Mouse (Mus musculus): Measurements from ENCODE around the gene Ccnjl. TPM values are rescaled to one million over a fixed set of nuclear protein-coding genes. Genes with fewer than 3 reads are reported as not detected.

Ccnjl gene
- polyA plus RNA-seq, 1 experiment, result 0.57 TPM

DNA sequence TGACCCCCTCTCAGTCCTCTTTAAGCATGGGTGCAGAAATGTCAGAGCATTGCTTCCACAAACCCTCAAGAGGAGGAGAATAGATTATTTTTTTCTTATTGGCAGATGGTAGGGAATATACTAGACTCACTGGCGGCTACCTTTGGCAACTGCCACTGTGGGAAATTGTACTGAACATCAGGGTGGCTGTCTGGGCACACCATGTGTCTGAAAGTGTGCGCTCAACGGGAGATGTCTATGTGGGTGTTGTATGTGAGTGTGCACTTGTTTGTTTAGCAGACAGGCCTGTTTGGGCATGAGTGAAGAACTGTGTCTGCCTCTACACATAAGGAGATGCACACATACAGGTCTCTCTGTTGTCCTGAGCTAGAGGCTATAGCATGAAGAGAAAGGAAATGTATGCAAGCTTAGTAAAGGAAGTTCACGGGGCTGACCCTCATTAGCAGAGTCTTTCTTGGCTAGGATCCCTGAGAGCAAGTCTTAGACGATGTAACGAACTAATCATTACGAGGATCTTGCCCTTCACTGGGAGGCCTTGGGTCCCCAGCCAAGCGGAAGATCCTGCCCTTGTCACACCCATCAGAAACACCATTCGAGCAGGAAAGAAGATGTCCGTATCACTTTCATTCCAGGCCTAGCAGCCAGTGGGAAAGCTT, 81.5 kb downstream of the Ccnjl start:
- H3K27ac ChIP-seq (ENCODE audit: control insufficient read depth, insufficient read depth, low read depth, low read length, poor library complexity), result no peak overlapping the region
- H3K4me3 ChIP-seq (replicated peaks; ENCODE audit: control insufficient read depth, low read depth, low read length), result no peak overlapping the region
- no peaks in the 10 kb centered on the region for H3K4me1 ChIP-seq (ENCODE audit: control insufficient read depth, insufficient read depth, low read length)
- TF ChIP-seq POLR2A (IDR thresholded peaks at IDR 0.05; ENCODE audit: borderline replicate concordance, control insufficient read depth, low read depth, low read length), result no peak
- 83% methylated on average over 10 of the region's 10 CpGs for WGBS

DNA sequence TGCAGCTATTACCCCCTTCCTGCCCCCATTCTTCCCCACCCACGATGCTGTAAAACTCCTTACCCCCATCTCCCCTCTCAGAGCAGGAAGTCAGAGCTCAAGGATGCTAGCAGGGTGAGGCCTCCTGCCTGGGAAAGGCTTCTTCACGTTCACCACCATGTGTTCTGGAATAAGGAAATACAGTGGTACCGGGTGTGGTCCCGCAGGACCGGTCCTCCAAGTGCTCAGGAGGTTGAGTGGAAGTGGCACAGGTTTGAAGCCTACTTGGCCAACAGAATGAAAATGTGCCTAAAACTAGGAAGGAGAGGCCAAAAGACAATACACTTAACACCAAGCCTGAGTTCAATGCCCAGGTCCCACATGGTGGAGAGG, 82.1 kb downstream of the Ccnjl start:
- TF ChIP-seq CTCF (IDR thresholded peaks at IDR 0.05; ENCODE audit: control insufficient read depth, insufficient read depth, low read length), result no peak
- no peak for TF ChIP-seq POLR2A (IDR thresholded peaks at IDR 0.05; ENCODE audit: borderline replicate concordance, control insufficient read depth, low read depth, low read length)
- Histone ChIP-seq H3K27ac (ENCODE audit: control insufficient read depth, insufficient read depth, low read depth, low read length, poor library complexity) (no peak overlapping the region), H3K4me3 (replicated peaks; ENCODE audit: control insufficient read depth, low read depth, low read length) (no peak overlapping the region), H3K4me1 (ENCODE audit: control insufficient read depth, insufficient read depth, low read length) (no peaks in the 10 kb centered on the region)
- WGBS, result 70% methylated on average over 5 of the region's 5 CpGs

DNA sequence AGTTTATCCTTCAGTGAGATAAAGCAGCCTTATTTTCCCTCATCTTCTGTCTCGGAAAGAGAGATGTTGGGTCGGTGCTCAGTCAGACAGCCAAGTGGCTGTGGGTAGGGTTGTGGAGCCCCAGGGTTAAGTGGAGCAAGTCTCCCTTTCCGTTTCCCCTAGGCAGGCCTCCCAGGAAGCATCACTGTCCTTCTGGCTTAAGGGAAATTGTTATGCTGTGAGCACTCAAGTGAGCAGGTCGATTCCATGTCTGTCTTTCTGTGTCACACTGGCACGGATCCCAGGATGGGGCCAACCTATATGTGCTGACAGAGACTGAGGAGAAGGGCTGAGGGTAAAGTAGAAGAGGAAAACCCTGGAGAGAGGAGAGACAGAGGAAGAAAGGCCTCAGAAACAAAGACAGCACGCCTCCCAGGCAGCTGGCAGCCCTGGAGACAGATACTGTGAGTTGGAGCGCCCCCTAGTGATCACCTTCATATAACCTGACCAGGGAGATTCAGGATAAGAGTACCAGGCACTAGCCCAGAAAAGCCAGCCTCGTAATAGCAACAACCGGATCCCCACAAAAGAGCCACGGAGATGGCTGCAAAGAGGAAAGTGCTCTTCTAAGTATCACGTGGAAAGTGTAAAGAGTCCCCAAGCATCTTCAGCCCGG, 84.4 kb downstream of the Ccnjl start:
- TF ChIP-seq POLR2A (IDR thresholded peaks at IDR 0.05; ENCODE audit: borderline replicate concordance, control insufficient read depth, low read depth, low read length), result no peak
- peak; percentile 67 for TF ChIP-seq CTCF (IDR thresholded peaks at IDR 0.05; ENCODE audit: control insufficient read depth, insufficient read depth, low read length)
- Histone ChIP-seq H3K27ac (ENCODE audit: control insufficient read depth, insufficient read depth, low read depth, low read length, poor library complexity) (no peak overlapping the region), H3K4me1 (ENCODE audit: control insufficient read depth, insufficient read depth, low read length) (no peaks in the 10 kb centered on the region), H3K4me3 (replicated peaks; ENCODE audit: control insufficient read depth, low read depth, low read length) (no peak overlapping the region)
- 35% methylated on average over 12 of the region's 12 CpGs for WGBS

DNA sequence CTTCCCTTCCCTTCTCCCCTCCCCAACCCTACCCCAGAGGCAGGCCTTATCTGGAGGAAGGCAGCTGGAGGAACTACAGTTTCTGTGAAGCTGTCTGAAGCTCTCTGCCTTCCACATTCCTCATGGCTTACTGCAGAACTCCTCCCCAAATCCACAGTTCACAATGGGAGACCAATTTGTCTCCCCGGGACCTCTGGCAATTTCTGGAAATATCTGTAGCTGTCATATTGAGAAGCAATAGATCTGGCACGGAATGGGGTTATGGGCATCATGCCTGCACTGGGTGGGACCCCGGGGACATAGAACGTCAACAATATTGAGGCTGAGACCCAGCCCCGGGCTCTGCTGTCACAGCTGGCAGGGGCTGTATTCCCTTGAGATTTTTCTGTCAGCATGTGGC, 89.3 kb downstream of the Ccnjl start:
- TF ChIP-seq CTCF (IDR thresholded peaks at IDR 0.05; ENCODE audit: control insufficient read depth, insufficient read depth, low read length) (no peak), POLR2A (IDR thresholded peaks at IDR 0.05; ENCODE audit: borderline replicate concordance, control insufficient read depth, low read depth, low read length) (no peak)
- 67% methylated on average over 5 of the region's 5 CpGs for WGBS
- Histone ChIP-seq H3K27ac (ENCODE audit: control insufficient read depth, insufficient read depth, low read depth, low read length, poor library complexity) (no peak overlapping the region), H3K4me1 (ENCODE audit: control insufficient read depth, insufficient read depth, low read length) (no peaks in the 10 kb centered on the region), H3K4me3 (replicated peaks; ENCODE audit: control insufficient read depth, low read depth, low read length) (no peak overlapping the region)

DNA sequence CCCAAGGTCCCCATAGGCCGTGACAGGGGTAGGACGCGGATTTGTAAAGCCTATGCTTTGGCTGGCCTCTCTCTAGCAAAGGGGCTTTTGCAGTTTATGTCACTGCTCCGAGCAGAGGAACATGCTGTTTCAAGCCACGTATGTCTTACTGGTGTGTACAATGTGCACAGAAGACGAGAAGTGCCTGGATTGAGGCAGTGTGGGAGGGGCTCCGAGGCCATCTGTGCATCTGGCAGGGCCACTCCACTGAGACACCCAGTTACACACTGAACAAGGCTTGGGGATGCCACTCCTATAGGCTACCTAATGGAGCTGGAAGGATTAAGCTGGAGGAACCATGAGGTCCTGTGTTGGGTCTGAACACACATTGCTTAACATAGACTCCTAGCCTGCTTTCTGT, 89.8 kb downstream of the Ccnjl start:
- TF ChIP-seq POLR2A (IDR thresholded peaks at IDR 0.05; ENCODE audit: borderline replicate concordance, control insufficient read depth, low read depth, low read length) (no peak), CTCF (IDR thresholded peaks at IDR 0.05; ENCODE audit: control insufficient read depth, insufficient read depth, low read length) (no peak)

DNA sequence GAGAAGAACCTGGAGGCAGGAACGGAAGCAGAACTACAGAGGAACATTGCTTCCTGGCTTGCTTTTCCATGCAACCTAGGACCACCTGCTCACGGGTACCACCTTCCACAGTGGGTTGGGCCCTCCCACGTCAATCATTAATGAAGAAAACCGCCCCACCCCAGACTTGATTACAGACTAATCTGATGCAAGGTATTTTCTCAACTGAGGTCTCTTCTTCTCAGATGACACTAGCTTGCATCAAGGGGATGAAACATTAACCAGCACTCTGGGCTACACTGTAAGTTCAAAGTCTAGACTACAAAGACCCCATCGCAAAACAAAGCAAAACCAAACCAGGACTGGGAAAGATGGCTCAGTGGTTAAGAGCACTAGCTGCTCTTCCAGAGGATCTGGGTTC, 93.2 kb downstream of the Ccnjl start:
- Histone ChIP-seq H3K27ac (ENCODE audit: control insufficient read depth, insufficient read depth, low read depth, low read length, poor library complexity) (no peak overlapping the region), H3K4me1 (ENCODE audit: control insufficient read depth, insufficient read depth, low read length) (no peaks in the 10 kb centered on the region), H3K4me3 (replicated peaks; ENCODE audit: control insufficient read depth, low read depth, low read length) (no peak overlapping the region)
- no peak for TF ChIP-seq CTCF (IDR thresholded peaks at IDR 0.05; ENCODE audit: control insufficient read depth, insufficient read depth, low read length)
- no peak for TF ChIP-seq POLR2A (IDR thresholded peaks at IDR 0.05; ENCODE audit: borderline replicate concordance, control insufficient read depth, low read depth, low read length)
- WGBS, result 82% methylated on average over 5 of the region's 5 CpGs

More for the DNA sequence above, 89.8 kb downstream of the Ccnjl start:
- Histone ChIP-seq H3K27ac (ENCODE audit: control insufficient read depth, insufficient read depth, low read depth, low read length, poor library complexity) (no peak overlapping the region), H3K4me1 (ENCODE audit: control insufficient read depth, insufficient read depth, low read length) (no peaks in the 10 kb centered on the region), H3K4me3 (replicated peaks; ENCODE audit: control insufficient read depth, low read depth, low read length) (no peak overlapping the region)
- WGBS, result 70% methylated on average over 7 of the region's 7 CpGs

DNA sequence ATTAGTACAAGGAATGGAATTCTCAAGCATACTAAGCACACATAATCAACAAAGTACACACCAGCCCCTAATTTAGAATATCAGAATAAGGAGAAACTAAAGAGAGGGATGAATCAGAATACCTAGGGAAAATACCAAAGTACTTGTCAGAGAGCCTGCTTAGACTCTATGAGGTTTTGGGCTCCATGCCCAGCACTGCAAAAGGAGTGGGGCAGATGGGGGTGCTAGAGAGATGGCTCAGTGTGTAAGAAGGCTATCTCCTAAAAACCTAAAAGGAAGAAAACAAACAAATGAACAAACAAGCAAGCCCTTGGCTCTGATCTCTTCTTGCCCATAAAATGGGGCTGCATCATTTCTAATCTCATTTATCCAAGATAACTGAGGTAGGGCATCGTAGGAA, 95.8 kb downstream of the Ccnjl start:
- Histone ChIP-seq H3K4me3 (replicated peaks; ENCODE audit: control insufficient read depth, low read depth, low read length) (no peak overlapping the region), H3K4me1 (ENCODE audit: control insufficient read depth, insufficient read depth, low read length) (no peaks in the 10 kb centered on the region), H3K27ac (ENCODE audit: control insufficient read depth, insufficient read depth, low read depth, low read length, poor library complexity) (no peak overlapping the region)
- TF ChIP-seq POLR2A (IDR thresholded peaks at IDR 0.05; ENCODE audit: borderline replicate concordance, control insufficient read depth, low read depth, low read length) (no peak), CTCF (IDR thresholded peaks at IDR 0.05; ENCODE audit: control insufficient read depth, insufficient read depth, low read length) (no peak)
- WGBS, result 85% methylated on average over 1 of the region's 1 CpGs

DNA sequence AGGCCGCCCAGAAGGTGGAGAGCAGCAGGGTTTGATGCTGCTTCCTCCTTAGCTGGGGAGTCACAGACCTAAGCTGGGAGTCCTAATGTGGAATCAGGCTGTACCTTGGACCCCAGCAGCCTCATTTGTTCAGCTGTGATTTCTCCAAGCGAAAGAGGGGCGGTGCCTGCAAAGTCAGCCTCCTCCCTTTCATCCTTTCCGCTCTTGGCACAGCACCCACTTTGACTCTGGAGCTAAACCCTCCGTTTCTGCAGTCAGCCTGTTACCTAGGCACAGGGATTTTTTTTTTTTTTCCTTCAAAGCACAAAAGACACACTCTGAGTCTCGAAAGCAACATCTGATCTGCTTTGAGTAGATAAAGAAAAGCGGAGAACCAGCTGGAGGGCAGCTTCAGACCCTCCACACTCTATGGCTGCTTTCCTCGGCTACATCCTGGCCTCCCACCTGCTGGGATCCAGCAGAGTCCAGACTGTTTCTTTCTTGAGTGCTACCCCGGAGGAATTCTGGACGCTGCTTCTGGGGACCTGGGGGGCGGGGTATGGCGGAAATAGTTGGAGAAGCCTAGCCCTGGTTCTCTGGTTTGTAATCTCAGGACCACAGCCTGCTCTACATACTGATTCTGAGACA, 97.8 kb downstream of the Ccnjl start:
- TF ChIP-seq POLR2A (IDR thresholded peaks at IDR 0.05; ENCODE audit: borderline replicate concordance, control insufficient read depth, low read depth, low read length) (no peak), CTCF (IDR thresholded peaks at IDR 0.05; ENCODE audit: control insufficient read depth, insufficient read depth, low read length) (no peak)
- Histone ChIP-seq H3K4me1 (ENCODE audit: control insufficient read depth, insufficient read depth, low read length) (no peaks in the 10 kb centered on the region), H3K27ac (ENCODE audit: control insufficient read depth, insufficient read depth, low read depth, low read length, poor library complexity) (no peak overlapping the region), H3K4me3 (replicated peaks; ENCODE audit: control insufficient read depth, low read depth, low read length) (no peak overlapping the region)
- WGBS, result 52% methylated on average over 12 of the region's 12 CpGs
